Mouse (Mus musculus) right cerebral cortex, postnatal 14 days (tissue): ENCODE measurements at regions not wholly inside any gene's neighbourhood (a gene's known extent, or its start where the extent isn't known, plus 50 kb on each side); places are given as distances from the start of the nearest gene placed in this dataset.

Source experiments
- DNase-seq: peaks from one replicate; pipeline ENCODE4 v3.0.0; 2022

DNA sequence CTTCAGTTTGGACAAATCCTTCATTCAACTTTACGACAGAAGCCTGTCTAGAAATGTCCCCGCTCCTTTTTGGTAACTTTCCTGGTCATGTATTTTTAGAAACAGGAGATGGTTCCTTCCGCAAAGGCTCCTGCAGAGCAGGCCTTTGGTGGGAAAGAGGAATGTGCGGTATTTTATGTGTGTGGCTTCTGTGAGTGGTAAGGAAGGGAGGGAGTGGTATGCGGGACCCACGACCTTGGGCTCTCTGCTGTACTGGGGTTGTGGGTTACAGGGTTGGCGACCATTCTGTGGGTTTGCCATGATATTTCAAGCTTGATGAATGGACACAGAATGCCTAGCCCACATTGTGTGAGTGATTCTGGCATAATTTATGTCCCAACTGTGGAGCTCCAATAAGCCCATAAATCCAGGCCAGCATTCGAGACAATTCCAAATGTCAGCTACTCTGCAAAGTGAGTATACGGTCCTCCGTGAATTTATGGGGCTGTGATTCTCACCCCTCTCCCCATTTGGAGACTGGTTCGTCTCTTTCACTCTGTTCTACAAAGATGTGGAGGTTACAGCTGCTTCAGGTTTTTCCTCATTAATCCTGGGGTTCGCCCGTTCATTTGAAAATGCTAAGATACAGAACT, 109.3 kb upstream of the Rxfp2 start:
- DNase-seq = no peak

DNA sequence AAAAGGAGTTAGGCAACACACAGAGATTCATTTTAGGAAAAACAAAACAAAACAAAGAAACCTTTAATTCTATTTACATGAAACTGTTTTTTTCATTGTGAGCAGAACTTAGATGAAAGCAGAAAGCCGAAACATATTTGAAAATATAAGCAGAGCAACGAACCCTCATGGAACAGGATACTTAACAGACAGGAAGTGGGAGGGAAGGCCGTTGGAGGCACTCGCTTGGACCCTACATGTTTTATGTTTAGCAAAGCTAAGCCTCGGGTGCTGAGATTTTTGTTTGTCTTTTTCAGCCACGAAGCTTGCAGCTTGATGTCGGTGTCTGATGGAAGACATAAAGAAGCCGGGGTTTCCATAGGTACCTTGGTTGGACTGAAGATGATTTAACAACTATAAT, 108.5 kb upstream of the Rxfp2 start:
- DNase-seq = no peak

DNA sequence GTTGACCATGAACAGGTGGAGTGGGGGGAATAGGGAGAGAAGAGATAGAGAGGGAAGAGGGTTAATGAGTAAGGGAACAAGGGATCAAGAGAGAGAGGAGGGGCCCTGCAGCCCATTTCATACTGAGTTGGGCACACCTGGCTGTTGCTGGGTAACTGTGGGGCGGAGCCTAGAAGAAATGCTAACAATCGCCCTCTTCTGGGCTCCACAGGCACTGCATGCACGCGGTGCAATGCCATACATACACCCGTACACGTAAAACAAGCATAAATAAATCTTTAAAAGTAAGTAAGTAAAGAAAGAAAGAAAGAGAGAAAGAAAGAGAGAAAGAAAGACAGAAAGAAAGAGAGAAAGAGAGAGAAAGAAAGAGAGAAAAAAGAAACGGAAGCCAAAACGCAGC, 106.5 kb upstream of the Rxfp2 start:
- DNase-seq = no peak

DNA sequence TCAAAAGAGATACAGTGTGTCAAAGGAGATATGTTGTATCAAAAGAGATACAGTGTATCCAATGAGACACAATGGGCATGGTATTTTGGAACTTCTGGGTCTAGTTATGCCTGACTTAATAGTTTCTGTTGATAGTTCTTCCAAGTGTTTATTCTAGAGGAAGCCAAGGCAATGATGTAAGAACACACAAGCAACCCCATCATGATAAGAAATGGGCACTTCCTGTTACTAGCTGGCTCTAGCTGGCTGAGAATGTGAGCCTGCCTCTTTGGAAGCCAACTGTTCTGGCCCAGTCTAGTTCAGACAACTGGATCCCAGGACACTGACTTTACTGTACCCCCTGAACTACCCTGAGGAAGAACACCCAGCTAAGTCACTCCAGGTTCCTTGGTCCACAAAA, 102.7 kb upstream of the Rxfp2 start:
- DNase-seq = no peak

DNA sequence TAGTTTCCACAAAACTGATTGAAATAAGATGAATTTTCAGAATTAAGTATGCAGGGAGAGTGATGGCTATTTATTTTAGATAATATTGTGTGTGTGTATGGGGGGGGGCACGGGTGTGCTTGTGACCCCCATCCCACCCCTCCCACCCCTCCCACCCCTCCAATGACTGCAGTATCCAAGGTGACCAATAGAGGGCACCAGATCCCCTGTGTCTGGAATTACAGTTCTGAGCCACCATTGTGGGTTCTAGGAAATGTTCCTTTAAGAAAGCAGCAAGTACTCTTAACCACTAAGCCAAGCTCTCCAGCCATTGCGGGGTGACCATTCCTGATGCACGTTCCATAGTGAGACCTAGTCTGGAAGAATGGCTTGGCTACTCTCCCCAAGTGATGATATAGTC, 101.1 kb upstream of the Rxfp2 start:
- no peak for DNase-seq

DNA sequence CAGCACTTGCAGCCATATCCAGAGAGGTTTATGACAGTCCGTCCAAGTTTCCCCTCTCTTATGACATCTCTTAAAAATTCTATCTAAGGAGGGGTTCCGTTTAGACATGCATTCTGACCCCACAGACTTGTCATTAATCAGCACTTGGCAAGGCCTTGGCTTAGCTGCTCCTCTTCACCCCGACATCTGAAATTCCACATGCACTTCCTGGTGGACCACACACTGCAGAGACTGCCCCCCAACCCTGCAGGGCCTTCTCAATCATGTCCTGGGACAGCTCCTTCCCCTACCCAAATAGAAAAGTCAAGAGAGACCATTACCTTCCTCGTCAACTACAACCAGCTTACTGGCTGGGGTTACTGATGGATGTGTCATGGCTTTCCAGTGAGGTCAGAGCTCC, 99.4 kb upstream of the Rxfp2 start:
- no peak for DNase-seq

DNA sequence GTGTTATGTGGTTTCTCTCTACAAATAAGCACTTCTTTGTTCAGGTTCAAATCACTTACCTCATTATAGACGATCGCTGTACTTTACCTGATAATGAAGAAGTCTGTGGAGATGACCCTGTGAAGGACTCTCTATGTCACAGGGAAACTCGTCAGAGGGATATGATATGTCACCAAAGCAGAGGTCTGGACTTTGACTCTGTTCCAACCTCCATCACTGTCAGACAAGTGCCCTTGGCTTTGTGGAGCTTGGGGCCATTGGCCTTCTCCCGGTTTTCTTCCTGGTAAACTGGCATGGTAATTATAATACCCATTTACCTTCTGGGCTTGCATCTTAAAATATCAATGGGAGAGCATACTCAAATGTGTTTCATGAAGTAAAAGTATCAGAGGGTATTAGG, 98.1 kb upstream of the Rxfp2 start:
- no peak for DNase-seq

DNA sequence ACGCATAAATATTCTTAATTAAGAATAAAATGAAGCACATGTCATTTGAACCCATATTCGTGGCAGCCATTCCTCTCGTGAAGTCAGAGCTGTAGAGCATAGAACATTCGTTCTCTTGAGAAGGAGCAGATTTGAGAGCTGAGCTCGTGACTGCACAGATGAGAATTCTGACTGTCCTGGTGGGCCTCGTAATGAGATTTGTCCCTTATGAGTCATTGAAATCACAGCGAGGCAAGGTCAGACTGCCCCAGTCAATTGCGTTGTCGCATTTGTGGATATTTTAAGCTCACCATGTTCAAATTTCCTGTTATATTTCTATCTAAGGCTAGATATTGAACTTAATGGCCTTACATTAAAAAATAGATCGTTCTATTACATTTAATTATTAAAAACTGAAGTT, 94.0 kb upstream of the Rxfp2 start:
- no peak for DNase-seq

DNA sequence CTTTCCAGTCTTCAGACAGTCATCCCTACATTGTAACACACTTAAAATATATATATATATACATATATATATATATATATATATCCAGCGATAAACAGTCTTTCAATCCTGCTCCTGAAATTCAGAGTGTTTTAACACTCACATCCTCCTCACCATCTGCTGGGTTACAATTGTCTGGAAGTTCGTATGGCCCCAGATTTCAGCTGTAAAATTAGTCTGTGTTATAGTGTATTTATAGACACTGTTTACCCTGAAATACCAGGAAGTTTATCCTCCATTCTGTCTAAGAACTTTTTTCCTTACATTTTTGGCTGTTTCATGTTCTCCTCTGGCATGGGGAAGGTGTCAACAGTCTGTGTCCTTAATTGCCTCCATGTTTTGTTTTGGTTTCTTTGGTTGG, 91.7 kb upstream of the Rxfp2 start:
- no peak for DNase-seq

DNA sequence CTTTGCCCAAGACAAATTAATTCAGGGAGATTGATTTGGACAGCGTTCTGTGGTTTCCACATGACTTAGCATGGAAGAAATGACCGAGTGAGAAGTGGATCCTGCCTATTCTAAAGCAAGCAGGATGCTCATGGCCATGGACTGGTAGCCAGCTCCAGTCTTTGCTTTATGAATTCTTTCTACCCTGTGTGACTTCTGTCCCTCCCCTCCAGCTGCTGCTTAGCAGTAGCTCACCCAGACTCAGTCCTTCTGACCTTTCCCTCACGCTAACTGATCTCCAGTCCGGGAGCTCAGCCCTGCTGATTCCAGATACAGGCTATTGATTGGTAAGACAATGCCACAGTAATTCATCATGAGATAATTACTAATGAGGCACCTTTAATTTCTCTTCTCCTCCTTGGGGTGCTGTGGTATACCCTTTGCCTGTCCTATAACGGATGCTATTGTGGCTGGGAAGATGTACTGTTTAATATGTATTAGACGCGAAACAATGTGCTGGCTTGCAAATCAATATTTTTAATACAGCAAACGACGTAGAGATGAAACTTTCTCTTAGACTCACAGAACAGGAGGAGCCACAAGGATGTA, 86.8 kb upstream of the Rxfp2 start:
- DNase-seq = no peak

DNA sequence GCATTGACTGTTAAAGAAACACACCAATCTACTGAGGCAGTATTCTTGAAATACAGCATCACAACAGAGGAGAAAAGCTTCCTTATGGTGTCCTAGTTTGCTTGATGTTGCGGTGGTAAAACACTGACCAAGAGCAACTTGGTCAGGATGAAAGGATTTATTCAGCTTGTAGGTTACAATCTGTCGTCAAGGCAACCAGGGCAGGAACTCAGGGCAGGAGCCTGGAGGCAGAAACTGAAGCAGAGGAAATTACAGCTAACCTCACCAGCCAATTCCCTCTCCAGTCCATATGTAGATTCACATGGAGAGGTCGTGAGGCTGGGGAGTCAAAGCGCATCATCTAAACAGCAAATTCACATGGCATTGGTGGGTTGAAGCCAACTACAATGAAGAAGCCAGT, 86.3 kb upstream of the Rxfp2 start:
- no peak for DNase-seq

DNA sequence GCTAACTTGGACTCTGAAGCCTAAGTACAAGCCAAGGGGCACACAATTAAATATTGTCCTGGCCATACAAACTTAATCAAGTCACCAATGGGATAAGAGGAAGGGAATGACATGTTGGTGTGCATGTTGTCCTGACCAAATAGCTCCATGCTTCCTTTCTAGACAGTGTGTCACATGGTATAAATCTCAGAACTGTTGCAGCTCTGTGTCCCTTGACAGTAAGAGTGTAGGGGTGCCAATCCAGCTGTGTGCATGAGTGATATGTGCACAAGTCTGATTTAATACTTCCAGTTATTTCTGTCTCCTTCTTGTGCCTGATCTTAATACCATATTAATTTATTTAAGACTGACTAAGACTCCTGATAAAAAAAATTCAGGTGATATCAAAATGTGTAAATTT, 72.8 kb upstream of the Rxfp2 start:
- DNase-seq = no peak

DNA sequence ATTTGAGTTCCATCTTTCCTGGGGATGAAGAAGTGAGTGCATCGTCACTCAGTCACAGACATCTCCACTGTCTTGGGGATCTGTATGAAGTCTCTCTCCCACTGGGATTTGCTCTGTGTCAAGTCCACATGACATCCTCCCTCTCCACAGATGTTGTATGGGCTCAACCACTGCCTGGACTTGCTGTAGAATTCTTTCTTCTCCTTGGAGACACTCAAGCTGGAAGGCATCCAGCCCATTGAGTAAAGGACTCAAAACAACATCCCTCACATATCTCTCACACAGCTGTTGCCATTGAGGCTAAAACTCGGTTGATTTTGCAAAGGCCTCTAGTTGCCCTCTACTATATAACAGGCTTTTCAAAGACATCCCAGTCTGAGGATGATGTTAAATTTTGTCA, 71.0 kb upstream of the Rxfp2 start:
- no peak for DNase-seq

DNA sequence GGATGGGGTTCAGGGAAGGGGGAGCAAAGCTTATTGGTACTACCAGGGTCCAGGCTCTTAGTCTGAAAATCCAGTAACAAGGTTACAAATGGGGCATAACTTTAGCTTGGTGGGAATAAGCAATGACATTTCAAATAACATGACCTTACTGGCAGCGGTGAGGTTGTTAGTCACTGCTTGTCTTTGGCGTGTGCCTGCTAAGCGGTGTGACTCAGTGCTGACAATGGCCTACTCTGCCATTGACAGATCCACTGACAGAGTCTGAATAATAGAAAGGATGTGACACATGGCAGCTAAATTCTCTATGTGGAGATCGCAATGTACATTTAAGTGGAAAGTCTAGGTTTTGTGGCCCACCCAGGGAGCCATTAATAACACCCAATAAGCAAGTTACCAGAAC, 61.5 kb upstream of the Rxfp2 start:
- DNase-seq = no peak

DNA sequence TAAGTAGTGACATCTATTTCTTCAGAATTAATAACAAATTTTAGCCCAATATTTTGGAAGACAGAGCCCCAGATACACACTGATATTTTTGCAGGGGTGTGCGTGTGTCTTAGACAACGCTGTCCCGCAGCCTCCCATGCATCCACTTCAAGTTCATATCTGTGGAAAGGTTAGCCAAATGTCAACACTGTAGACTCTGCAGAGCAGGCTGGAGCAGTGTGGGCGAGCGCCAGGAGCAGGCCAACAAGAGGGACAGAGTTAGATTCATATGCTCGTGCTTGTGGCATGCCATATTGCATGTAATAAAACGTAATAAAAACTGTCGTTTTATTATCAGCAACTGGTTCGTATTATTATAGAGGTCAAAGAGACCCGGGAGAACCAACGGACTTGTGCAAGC, 57.3 kb upstream of the Rxfp2 start:
- DNase-seq = no peak

DNA sequence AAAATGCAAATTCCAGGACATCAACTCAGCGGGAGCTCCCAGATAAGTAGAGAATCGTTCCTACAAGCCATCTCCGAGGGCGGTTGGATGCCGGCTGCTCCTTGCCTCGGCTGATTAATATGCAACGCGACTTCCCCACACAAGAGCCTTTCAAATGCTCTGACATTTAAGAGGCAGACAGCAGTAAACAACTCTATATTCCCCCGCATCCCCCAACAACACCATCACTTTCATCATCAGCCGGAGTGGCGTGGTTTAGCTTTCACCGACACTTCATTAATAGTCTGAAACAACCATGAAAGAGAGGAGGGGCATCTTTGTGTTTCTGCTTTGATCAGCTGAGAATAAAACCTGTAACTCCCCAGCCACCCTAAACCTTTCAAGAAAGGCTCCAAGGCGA, 53.7 kb upstream of the Rxfp2 start:
- peak; percentile 15 for DNase-seq
